Mouse (Mus musculus): ENCODE data around the gene Prdm16. TPM values are rescaled to one million over a fixed set of nuclear protein-coding genes. Genes with fewer than 3 reads are reported as not detected.

Gene Prdm16
- polyA plus RNA-seq, 2 experiments from 2014 or later: 0.41 to 4.1 TPM

DNA sequence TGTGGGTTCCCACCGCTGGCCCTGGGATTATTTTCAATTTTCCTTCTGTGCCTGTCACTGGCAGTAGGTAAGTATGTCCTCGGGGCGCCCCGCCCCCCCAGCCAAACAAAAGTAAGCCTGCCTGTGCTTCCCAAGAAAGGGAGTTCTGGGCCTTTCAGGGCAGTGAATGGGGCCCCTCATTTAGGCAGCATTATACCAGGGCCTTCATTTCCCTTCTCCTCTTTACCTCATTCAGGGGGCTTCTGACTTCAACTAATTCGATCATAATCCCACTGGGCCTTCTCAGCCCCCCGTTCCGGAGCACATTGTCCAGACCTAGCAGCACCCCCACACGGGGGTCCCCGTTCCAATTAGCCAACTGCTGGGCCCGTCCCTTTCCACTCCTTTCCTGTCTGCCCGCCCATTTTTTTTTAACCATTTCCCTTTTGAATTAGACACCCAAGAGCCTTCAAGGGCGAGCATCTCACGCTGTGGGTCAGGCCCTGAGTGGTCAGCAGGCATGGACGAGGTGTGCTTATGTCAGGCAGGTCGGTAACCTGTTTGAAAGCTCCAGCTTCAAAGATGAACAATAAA, 124.1 kb downstream of the Prdm16 start:
- ATAC-seq: no peak

DNA sequence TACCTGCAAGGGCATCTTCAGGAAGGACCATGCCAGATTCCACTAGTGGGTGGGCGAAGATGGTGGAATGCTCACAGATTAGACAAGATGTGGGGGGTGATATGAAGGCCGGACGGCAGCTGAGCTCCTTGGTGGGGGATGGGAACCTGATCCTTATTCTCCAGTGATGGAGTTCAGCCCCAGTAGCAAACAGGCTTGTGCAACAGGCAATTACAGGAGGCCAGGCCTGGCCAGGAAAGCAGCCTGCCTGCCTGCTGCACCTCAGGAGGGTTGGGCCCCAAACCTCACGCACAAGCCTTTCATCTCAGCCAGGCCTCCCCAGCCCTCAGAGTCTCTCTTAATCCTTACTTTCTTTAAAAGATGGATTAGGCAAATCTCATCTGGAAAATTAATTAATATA, 124.9 kb downstream of the Prdm16 start:
- no peak for ATAC-seq

DNA sequence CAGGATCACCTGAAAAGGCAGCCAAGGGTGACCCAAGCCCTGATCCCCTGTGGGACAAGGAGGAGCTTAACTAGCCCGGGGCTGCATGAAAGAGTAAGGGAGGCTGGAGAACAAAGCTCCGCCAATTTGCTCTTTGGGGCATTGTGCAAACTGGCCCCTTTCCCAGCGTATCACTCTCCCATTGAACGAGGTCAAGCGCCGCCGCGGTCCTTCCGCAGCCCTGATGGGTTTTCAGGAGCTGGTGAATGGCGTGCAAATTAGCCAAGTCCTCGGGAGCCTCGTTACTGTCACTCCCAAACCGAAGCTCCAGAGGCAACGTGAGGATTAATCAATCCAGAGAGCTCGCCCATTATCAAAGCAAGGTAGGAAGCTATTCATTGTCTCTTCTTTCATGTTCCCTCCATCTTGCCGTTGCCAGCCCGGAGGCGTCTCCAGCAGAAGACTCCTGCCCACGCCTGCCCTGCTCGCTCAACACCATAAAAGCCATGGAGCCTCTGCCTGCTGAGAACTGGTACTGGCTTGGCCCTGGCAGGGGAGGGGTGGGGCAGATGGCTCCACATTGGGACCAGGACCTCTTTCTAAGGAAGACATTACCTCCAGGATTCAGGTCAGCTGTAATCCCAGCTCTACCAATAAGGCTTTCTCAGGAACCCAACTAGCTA, 129.8 kb downstream of the Prdm16 start:
- no peak for ATAC-seq

DNA sequence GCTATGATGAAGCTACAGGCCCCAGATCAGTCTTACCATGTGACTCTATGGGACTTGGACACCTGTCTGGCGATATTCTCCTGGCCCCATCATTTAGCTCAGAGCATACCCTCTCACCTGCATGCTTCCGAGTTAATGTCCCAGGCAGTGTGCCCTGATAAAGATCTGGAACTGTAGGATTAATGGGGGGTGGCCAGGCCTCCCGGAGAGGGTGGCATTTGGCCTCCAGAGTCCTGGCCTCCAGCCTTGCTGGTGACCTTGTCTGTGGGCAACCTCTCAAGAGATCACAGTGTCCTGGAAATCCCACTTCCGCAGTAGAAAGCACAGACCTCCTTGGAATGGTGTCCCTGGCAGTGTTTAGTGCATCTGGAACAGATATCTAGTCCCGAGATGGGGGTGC, 131.4 kb downstream of the Prdm16 start:
- no peak for ATAC-seq

DNA sequence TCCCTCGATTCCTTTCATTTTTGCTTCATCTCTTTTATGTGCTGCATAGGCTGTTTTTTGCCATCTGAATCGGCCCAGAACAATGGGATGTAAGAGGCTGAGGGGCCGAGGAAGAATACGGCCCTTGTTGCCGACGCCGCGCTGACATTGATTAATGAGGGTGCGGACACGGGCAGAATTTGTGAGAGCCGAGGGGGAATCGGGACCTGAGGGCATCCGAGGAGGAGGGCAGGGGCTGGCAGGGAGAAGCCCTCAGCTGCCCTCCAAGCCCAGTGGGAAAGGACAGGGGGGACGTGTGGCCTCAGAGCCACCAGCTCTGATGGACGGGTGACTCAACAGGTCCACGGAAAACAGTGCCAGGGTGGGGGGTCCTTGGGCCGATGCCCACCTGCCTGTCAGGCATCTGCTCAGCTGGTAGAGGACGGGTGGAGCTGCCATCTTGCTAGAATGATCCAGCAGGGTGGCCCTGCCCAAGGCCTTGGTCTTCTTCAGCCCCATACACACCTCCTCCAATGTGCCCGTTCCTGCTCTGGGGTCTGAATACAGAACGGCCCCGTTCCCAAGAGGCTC, 133.3 kb downstream of the Prdm16 start:
- no peak for ATAC-seq

DNA sequence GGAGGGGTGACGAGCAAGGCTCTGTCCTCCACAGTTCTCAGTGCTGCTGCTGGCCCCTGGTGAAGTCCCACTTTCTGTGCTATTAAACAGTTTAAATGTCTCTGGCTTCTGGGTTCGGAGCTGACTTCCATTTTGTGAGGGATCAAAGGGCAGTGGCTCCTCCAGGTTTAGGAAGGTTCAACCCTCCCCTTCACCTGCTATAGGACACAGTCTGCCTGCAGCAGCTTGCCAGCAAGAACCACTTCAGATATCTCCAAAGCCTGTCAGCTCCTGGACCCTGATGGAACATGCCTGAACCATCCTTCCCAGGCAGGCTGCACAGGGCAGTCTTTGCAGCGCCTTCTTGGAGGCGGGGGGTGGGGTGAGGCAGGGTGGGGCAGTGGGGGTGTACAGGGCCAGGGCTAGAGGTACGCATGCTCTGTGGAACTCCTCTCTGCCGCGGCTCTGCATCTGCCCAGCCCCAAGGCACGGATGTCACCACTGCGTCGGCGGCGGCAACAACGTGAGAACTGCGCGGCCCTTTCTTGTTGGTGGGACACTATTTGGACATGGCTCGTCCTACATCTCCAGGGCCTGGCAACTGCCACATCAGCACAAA, 134.2 kb downstream of the Prdm16 start:
- no peak for ATAC-seq

DNA sequence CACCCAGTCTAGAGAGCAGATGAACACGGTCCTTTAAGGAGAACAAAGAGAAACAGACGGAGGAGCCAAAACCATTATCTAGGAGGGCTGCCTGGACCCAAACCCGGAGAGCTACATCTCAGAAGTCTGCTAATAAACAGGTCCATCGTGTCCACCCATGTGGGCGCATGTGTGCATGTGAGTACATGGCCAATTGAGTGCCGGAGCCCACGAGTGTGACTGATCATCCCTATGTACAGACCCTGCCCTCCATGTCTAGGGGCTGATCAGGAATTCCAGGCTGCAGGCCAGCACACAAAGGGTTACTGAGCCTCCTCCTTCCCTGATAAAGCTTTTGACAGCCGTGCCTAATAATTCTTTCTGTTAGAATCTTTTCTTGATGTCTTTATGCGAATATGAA, 136.0 kb downstream of the Prdm16 start:
- no peak for ATAC-seq

DNA sequence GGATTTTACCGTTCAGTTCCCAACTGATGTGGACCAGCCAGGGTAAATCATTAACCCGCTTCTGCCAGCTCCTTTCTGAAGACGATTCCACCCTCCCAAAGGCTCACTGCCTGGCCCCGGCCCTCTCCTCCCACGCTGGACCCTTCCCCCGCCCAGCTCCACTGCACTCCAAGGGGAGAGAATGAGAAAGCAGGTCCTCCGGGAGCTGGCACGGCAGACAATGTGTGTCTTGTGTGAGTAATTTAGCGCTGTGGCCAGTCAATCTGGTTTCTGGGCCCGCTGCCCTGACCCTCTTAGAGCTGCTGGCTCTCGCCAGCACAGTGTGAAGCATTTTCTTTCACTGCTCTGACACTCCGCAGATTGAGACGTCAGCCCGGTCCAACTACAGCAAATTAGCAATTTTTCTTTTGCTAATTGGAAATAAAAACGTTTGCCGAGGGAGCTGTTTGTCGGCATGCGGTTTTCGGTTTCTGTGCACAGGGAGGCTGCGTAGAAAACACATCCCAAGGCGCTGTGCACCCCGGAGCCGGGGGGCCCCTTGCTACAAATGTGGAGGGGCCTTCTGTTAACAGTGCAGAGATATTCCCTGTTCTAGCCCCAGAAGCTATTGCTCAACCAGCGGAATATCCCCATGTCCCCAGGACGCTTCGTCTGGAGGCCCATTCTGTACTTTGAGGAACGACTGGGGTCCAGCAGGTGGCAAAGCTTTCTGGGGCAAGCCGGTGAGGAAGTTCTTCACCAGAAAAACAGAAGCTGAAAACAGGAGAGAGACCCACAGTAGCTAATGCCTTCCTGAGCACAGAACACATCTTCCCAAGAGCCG, 136.8 kb downstream of the Prdm16 start:
- ATAC-seq: no peak

DNA sequence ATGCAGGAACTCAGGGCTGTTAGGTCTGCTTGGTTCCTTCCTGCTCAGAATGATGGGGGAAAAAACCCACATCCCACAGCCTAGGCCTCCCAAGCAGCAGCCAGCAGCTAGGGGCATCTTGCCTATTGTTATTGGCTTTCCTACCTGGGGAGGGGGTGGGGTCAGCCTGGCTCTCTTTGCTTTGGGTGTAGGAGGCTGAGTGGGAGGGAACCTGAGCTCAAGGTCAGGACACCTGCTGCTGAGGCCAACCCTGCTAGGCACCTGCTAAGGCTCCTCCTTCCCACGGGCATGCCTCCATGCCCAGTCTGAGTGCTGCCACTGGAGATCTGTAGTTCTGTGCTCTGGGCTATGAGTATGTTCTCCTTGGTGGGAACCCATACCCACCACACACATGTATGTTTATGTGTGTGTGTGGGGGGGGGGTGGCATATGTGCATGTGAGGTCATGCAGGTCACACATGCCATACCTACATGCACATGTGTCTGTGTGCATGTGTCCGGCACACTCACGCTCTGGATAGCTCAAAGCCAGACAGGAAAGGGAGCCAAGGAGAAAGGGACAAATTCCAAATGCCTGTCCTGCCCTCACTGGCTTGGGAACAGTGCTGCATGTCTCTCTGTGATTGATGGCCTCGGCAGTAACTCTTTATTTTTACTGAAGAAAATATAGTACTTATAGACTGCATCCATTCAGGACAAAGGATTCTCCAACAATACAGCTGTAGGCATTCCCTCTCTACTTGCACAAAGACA, 139.1 kb downstream of the Prdm16 start:
- ATAC-seq: no peak

DNA sequence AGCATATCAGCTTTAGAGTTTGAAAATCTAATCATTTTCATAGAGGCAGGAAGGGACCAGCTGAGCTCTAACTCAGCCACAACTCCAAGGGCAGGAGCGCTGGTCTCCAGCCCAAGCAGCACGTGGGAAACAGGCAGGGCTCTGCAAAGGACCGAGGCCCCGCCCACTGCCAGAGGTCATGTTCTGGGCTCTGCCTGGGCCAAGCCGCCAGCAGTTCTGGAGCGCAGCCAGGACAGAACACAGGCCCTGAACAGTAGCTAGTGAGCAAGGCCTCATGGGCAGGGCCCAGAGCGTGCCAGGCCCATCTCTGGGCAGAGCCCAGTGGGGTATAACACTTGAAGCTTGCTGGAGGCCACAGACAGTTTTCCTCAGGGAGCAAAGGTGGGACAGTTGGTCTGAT, 139.7 kb downstream of the Prdm16 start:
- no peak for ATAC-seq

DNA sequence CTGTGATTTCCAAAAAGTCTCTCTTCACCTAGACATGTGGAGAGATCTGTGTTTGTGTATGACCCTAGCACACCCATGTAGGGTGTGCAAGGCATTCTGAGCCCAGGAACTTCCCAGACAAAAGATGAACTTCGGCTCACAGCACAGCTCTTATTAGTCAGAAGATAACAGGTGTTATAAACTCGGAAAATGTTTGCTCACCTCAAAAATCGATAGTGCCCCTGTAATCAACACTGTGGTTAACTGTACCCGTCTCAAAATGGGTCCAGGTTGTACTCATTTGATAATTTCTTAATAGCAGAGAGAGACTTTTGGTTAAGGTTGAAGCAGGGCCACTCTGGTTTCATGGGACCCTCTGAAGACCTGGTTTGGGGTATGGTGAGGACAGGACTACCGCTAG, 140.2 kb downstream of the Prdm16 start:
- no peak for ATAC-seq

DNA sequence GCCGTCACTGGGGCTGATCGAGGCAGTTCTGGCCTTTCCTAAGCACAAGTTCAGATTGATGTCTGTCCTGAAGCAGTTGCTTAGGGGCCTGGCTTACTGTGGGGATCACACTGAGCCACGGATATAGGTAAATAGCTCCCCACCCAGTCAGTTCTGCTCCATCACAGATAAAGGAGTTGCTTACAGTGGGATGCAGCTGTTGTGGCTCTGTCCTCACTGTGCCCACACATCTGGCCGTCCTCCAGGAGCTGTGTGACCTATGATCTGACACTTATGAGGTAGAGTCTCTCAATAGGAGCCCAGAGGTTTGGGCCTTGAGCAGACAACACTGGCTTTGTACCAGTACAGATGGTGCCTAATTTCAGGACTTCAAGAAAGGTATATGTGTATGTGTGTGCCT, 142.7 kb downstream of the Prdm16 start:
- ATAC-seq: no peak

DNA sequence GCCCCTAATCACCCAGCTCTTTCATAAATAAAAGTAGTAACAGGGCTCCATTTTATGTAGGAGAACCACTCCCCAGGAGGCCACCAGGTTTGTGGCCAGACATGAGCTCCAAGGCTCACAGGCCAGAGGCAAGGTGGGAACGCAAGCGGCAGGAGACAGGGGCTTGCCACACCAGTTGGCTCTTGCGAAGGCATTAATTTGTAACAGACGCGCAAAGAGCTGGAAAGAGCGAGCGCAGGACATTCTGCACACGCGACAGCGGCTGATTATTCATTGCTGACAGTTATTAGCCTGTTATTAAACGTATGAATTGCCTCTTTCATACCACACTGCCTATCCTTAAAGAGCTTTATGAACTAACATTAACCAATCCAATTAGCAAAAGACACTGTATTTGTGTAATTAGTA, 144.0 kb downstream of the Prdm16 start:
- no peak for ATAC-seq

DNA sequence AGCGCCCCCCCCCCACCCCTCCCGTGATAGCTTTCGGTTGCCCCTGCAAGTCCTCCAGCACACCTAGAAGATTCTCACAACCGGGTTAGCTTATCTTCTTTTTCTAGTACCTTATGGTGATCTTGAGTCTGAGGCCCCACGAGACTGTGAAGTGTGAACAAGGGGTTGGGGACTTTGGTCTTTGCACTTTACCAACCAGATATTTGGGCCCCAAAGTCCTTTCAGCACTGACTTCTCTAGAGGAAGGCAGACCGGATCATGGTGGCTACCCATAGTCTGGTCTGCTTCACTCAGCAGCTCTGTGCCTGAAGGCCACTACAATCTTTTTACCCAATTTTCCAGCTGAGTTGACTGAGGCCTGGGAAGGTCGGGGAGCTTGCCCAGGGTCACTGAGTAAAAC, 144.4 kb downstream of the Prdm16 start:
- ATAC-seq: no peak

DNA sequence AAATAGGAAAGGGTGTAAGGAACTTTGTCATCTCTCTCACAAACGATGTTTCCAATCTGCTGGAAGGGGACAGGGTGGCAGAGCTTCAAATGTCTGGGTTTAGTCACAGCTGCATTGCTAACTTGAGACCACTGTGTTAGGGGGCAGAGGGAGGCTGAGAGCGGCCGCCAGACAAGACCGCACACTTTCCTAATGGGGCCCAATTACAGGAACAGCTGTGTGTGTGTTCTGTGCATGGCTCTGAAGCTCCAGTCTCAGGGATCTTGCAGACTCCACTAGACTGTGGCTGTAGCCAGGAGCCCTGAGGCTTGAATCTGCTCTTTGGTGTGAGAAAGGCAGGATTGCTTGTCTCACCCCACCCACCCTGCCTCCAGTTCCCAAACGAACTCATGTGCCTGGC, 148.6 kb downstream of the Prdm16 start:
- no peak for ATAC-seq

DNA sequence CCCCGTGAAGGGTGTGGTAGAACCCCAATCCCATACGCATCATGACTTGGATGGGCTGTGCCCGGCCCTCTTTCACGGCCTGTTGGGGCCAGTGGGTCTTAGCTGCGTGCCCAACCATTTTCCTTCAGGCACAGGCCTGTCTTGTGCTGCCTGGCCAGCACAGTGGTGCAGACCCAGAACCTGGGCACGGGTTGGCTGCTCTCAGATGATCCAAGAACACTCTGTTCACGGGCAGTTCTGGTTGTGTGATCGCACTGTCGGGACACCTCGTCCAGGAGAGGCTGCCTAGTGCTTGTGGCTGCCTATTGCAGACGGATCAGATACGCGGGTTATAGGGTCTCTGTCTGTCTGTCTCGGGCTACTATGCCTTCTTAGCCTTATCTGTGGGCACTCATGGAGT, 154.0 kb downstream of the Prdm16 start:
- ATAC-seq: no peak

DNA sequence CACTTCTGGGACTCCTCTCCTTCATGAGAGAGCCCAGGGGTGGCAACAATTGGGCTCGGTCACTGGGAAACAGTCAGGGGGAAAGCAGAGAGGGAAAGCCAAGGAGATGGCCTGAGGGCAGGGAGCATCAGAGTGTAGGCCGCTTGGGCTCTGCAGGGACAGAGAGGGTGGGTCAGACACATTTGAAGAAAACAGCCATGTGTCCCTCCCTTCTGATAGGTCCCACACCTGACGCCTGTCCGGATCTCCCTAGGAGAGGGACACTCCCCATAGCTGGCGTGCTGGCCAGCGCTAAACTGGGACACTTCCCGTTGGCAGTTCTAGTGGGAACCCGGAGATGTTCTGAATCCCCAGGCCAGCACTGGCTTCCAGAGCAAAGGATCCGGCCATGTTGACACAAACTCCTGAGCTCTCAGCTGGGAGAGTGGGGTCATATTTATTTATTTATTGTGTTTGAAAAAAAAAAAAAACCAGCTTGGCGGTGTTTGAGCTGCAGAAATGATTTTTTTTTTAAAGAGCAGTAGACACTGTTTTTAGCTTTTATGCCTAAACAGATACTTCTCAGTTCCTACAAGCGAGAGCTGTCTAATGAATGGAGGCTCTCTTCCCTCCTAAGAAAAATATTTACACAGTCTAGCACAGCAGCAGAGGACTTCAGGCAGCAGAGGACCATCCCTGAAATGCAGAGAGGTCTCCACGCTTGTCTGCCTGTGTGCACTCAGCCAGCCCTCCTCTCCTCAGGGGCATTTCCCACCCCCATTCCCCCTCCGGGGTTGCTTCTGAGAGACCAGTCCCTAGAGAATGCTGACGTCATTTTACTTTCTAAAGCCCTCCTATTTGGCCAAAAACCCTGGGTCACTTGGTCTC, 154.7 kb downstream of the Prdm16 start:
- no peak for ATAC-seq

DNA sequence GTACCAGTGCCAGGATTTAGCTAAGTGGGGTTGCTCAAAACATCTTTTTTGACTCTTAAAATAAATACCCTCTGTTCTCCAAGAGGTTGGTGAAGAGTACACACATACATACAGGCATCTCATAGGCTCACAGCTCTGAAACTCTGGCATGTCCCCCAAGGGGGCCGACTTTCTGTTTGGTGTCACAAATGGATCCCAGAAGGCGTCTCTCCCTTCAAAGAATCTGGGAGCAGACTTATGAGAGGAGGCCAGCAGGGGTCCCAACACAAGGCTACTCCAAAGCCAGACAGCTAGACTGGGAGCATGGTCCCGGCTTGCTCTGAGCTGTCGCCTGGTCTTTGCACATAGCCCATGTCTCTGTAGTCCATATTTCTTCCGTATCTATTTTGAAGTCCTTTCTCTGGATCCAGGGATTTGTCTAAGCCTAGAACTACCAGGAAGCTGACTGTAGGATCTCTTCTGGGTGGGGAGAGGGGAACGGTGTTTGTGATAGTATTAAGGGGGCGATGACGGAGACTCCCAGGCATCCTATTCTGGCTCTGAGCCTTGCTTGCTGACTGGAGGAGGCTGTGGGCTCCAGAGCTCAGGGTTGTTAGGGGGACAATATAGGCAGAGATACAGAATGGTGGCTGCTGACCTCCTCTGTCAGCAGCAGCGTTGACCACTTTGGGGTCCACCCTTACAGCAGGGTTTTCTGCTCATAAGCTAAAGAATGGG, 156.0 kb downstream of the Prdm16 start:
- no peak for ATAC-seq

DNA sequence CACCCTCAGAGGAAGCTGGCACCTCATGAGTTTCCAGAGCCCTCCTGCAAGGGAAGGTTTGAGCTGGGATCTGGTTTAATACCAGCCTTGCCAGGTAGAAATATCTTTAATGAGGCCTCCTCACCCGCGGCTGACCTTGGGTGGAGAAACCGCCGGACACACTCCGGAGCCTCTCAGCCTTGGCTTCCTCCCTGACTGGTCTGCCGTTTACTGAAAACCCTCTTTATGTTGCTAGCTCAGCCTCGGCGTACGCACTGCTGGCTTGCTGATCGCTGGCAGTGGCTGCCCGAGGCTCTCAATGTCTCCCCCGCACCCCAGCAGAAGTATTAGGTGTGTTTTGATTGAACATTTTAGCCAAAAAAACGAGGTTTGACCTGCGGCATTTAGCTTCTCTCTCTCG, 156.5 kb downstream of the Prdm16 start:
- no peak for ATAC-seq

DNA sequence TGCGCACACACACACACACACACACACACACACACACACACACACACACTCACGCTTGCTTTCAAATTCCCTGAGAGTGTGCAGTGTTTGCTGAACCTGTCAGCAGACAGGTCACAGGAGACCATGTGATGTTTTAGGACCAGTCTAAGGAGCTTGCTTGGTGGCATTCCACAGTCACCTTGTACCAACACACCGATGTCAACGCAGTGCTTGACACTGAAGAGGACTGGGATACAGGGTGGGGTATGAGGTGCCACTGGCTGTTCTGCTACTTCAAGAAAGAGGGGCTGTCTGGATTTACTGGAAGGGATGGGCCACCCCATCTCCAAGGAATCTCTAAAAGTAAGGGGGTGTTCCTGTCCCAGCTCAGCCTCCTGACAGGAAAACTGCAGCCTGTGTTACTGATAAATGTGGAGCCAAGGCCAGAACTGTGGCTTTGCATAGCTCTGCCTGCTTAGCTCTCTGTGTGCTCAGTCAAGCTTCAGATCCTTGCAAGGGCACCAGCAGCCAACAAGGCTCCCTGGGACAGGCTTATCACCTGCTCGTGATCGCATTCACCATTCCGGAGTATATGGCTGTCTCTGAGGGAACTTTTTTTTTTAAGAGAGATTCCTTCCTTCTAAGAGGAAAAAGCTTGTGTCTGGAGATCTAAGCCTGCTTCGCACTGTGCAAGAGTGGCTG, 157.6 kb downstream of the Prdm16 start:
- ATAC-seq: no peak
